Mouse (Mus musculus): ENCODE measurements around the gene Olfr1415.
"Not testable (repeated sequence)": the region's sequence is repeated elsewhere in the genome, so short reads cannot be mapped to it uniquely, and the experiment has no call there.

The Olfr1415 gene

DNA sequence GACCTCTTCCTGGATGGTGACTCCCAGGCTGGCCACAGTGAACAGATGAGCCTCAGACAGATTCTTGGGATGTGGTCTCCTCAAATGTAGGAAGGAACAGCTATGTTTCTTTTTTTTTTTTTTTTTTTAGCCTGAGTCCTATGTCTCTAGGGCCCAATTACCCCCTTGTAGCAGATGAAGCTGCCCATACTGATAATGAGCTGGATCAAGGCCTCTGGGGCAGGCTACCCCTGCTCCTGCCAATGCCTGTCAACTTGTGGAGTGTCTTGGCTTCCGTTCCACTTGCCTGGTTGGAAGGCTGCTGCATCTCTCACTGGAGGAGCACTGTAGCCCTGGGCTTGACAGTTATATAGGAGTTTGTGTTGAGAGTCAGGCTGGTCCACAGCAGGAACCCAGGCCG lies at the start of gene Olfr1415:
Olfr1415 (minus strand) TSS at position 101 of the 400 bp plus-strand sequence.
- no peak for DNase-seq

DNA sequence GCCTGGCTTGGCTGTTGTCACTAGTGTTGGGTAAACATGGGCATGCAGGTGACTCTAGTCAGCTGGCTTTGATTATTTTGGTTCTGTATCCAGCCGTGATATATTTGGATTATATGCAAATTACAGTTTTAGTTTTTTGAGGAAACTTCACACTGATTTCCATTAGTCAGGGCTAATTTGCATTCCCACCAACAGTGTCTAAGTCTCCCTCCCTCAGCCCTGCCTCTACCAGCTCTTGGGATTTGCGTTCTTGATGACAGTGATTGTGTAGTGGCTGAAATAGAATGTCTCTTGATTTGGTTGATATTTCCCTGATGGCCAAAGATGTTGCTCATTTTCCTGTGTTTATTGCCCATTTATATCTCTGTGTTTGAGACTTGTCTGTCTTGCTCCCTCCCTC lies 43.2 kb upstream of the Olfr1415 start:
- no peak for DNase-seq

DNA sequence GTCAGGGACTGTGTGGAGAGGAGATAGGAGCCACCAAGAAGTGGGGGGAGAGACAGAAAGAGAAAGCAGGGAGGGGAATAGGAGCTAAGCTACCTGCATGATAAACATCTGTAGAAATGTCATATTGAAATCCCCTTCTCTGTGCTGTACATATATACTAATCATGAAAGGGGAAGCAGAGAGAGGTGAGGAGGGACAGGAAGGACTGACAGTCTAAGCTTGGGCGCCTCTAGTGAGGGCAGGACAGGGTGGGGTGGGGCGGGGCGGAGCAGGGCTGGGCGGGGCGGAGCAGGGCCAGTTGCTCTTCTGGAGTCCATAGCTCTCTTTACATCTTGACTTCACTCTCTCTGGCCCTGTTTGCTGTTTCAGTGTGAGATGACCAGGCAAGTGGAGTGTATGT lies 41.1 kb upstream of the Olfr1415 start:
- no peak for DNase-seq

DNA sequence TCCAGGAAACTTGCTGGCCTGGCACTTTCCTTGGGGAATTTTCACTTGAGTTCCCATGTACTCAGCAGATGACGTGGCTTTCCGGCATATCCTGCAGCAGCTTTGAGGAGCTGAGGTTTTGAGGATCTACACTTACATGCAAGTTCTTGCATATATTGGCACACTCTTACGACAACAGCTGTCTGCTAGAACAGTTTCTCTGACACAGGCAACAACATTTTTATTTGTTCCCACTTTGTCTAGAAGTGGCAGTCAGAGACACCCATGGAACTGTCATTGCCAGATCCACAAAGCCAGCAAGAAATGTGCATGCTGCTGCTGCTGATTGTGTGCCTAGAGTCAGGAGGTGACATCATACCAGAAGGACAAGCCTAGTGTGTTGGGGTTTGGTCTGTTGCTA lies 27.9 kb upstream of the Olfr1415 start:
- no peak for DNase-seq

DNA sequence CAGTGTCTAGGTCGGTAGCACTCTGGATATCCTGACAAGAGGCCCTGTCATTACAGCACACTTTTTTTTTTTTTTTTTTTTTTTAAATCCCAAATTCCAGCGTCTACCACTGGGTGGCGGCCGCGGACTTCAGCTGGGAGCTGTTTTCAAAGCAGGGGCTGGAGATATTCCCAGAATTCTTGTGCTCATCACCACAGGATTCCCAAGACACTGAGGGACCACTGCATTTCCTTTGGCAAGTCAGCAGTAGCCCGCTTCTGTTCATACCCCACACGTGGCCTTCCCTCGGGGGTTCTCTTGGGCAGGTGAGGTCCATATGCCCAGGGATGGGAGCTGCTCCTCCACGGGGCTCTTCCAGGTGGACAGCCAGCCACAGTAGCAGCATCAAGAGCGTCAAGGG lies 25.5 kb upstream of the Olfr1415 start:
- peak in 1 of 2 experiments; percentile 7 for DNase-seq

DNA sequence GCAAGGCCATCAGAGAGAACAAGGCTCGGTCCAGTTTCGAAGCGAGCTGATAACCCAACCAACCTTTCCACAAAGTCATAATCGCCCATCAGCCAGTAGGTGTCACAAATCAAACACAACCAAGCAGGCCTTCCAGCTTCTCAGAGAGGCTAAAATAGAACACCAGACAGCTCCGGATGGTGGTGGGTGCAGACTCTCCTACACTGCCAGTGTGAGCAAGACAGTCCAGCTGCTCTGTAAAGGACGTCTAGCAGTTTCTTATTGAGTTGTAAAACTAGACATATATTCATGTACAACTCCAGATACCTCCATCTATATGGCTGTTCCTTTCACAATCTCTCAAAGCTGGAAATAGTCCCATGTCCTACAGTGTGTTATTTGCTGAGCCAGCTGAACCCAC lies 23.1 kb upstream of the Olfr1415 start:
- DNase-seq, result no peak

DNA sequence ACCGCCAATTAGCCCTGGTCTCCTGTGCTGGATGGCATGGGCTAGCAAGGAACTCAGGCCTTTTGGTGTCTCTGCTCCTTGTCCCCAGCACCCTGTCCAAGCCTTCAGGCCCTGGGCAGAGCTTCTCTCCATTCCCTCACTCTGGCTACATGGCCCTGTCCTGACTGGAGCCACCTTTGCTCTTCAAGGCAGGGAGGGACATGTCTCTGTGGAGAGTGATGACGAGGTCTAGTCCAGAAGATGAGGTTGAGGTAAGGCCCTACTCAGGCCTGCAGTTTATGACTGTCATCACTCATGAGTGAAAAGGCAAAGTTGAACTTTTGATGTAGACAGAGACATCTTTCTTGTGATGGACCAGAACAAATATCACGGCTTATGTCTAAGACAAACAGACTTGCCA lies 22.7 kb upstream of the Olfr1415 start, which contains the start of gene Olfr1414:
Olfr1414 (minus strand) TSS at position 101 of the 400 bp plus-strand sequence.
- DNase-seq, result no peak

DNA sequence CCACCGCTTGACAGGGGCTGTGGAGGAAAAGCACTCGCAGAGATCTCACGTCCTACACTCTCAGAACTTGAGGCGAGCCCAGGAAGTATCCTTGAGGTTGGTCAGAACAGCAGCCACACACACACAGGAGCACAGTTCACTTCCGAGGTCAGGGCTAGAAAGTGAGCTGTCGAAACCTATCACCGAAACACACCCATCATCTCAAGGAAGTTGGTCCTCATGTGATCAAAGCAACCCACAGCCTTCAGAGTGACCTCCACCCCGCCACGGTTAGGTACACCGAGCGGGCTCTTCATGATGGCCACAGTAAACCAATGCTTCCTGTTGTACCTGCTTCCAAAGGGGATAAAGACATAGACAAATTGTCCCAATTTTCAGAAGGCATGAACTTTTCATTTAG lies 19.5 kb upstream of the Olfr1415 start:
- no peak for DNase-seq

DNA sequence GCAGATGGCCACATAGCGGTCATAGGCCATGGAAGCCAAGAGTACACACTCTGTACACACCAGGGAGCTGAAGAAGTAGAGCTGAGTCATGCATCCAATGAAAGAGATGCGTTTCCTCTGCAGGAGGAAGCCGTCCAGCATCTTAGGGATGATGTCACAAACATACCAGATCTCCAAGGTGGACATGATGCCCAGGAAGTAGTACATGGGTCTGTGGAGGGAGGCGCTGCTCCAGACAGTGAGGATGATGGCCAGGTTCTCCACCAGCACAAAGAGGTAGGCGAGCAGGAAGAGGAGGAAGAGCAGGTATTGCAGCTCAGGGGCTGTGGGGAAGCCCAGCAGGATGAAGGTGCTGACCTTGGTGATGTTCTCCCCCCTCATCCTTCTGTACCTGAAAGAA lies 15.7 kb upstream of the Olfr1415 start:
- DNase-seq, result not testable (repeated sequence)

DNA sequence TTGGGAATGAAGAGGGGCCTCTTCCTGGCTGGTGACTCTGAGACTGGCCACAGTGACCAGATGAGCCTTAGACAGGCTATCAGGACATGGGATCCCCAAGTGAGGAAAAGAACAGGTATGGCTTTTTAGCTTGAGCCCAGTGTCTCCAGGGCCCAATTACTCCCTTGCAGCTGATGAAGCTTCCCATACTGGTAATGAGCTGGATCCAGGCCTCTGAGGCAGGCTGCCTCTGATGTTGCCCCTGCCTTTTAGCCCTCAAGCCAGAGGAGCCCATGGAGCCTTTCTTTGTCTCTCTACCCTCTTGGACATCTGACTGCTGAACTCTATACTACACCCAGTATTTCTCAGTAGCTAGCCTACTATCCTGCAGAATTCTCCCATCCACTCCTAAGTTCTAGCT lies 10.9 kb downstream of the Olfr1415 start, which contains the start of gene Olfr1416:
Olfr1416 (minus strand) TSS at position 101 of the 400 bp plus-strand sequence.
- DNase-seq, result no peak

DNA sequence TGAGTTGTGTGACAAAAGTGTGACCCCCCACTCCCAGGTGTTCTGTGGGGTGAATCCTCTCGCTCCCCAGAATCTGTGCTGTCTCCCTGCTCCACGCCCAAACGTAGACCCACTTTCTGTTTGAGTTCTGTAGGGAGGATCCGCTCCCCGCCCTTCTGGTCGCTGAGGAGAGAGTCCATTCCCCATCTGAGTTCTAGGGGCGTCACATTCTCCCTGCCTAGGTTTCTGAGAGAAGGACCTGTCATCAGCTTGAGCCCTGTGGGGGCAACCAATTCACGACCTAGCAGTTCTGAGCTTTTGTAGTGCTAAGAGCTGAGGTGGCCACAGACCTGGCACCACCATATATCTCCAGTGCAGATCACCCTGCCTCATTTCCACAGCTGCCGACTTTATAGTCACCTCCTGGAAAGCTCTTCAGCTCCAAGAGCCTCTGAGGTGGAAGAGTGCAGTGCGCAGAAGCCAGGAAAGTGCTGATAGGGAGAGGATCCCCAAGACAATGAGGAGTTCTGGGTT lies 21.8 kb downstream of the Olfr1415 start:
- DNase-seq, result no peak

DNA sequence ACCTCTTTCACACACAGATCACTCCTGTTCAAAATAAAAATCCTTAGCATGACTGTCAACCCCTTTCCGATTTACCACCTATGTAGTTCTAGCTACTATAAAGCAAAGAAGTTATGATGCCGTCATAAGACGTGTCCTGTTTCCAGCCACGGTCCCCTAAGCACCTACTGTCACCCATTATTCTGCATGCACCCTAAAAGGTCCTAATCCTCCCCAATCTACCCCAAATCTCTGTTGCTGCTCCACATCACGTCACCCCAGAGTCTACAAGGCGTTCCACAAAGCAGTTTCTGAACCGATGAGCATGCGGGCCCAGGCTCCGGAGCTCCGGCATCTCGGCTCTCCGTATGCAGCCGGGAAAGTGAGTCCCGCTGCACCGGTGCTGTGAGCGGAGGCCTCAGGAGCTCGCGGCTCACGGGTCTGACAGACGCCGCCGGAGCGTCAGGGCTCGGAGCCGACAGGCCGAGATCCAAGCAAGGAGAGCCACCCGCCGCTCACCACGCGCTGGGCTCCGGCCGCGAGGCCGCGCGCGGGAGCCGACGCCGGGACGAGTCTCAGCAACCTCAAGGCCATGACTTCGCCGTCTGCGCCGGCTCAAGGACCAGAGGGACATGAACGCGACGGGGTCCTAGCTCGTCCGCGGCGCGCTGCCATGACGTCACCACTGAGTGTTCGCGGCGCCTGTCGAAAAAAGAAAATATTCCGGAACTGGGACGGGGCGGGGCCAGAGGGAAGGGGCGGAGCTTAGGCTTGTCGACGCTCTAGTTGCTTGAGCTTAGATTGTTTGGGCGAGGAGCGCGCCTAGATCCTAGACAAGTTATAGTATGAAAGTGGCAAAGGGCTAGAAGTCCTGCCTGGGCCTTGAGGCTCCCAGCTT lies 22.5 kb downstream of the Olfr1415 start, which contains the start of gene Ndufa10:
Ndufa10 (minus strand) TSS at position 696 of the 877 bp plus-strand sequence.
- DNase-seq, result peak; percentile 88 to 94

DNA sequence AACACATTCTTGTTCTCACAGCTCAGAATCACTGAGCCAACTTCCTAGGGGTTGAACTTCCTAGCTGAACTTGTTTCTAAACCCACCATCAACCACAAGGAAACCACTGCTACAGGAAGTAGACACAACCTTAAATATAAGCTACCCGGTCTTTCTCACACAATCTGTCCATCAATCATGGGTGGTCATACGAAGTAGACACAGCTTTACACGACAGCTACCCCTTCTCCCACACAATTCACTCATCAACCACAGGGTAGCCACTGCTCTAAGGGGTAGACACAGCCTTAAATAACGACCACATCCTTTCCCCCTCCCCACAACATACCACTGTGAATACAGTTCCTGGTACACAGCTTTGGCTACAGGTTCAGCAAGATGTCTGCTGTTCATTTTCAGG lies 27.0 kb downstream of the Olfr1415 start:
- no peak for DNase-seq

DNA sequence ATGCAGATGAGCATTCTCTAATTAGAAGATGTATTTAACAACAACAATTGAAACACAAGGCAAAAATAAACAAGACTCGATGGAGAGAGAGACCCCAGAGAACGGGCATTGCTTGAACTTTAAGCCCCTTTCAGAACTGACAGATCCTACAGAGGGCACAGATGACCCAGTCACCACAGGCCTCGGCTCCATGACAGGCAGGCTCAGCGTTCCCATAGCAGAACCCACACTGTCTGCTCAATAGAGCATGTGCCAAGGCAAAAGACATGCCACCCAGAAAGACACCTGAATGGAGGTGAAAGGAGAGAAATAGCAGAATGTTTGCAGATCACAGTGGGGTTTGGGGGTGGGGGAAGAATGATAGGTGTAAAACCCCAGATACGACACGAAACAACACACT lies 37.5 kb downstream of the Olfr1415 start:
- no peak for DNase-seq

DNA sequence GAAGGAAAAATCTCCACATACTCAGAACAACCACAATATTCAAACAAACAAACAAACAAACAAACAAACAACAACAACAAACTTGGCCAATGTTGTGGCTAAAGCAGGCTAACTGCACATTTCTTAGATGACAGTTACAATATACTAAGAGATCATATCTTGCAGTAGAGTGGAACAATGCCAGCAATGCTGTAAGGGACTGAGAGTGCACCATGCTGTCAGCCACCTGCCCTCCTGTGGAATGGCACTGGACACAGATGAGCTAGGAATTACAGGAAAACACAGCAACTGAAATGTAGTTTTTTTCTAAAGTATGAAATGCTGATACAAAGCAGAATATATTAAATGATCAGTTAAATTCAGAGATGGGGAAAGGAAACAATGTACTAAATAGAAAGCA lies 38.1 kb downstream of the Olfr1415 start:
- no peak for DNase-seq

DNA sequence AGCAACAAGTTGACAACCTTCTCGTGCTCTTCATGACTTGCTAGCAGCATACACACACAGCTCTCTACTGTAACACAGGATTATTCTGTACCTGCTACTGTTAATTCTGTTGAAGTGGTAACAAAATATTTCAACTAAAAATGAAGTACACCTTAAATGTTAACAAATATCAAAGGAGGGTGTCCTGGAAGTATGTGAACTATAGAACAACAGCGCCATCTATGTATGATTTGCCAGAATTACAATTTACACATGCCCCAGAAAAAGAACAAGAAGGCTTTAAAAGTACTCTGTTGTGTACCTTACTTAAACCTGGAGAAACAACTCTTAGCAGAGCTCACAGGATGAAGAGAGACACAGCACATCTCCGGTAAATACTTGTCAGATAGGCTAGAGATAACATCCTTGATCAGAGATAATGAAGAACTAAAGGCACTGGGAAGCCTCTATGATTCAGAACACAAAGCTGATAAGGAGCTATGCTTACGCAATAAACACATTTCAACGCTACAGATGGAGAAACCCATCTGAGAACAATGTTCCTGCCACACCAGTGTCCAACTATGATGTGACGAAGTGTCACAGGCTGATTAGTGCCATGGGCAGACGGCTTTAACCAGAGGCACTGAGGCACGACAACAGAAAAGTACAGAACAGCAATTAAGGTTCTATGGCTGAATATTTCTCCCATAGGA lies 42.0 kb downstream of the Olfr1415 start:
- no peak for DNase-seq

DNA sequence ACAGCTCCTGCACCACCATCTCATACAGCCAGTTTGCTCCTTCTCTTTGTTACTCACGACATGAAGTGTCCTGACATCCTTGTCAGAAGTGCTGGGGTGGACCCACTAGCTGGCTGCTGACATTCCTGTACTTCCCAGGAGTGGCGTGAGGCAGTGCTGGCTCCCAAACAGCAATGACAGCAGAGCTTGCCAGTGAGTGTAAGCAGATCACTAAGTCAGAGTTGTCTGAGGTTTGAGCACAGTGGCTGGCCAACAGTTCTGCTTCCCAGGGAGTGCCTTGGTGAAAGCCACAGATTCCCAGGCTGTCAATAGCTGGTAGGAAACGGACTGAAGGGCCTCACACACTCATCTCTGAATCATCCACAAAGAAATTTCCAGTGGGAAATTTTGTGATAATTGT lies 47.6 kb downstream of the Olfr1415 start:
- DNase-seq, result no peak

DNA sequence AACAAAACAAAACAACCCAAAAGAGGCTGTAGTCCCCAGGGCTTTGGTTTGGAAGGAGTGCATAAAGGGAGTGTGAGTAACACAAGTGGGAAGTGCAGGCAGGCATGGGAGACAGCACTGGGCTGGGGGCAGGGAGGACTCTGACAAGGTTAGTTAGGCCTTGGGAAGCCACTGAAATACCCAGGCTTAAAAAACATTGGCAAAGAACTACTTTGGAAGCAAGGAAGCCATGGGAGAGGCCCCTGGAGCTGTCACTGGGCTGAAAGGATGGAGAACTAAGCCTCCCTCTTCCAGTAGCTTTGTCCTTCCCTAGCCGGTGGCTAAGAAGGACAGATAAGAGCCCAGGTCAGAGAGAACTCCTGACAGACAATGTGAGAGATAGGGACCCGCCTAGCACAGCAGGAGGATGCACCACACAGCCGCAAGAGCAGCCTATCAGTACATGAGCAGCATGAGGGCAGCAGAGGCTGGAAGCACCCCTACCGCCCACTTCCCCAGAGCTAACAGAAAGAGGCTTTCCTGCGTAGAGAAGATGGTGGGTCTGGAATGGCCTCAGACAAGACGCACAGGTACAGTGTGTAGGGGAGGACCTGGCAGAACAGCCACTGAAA lies 54.3 kb downstream of the Olfr1415 start:
- no peak for DNase-seq

DNA sequence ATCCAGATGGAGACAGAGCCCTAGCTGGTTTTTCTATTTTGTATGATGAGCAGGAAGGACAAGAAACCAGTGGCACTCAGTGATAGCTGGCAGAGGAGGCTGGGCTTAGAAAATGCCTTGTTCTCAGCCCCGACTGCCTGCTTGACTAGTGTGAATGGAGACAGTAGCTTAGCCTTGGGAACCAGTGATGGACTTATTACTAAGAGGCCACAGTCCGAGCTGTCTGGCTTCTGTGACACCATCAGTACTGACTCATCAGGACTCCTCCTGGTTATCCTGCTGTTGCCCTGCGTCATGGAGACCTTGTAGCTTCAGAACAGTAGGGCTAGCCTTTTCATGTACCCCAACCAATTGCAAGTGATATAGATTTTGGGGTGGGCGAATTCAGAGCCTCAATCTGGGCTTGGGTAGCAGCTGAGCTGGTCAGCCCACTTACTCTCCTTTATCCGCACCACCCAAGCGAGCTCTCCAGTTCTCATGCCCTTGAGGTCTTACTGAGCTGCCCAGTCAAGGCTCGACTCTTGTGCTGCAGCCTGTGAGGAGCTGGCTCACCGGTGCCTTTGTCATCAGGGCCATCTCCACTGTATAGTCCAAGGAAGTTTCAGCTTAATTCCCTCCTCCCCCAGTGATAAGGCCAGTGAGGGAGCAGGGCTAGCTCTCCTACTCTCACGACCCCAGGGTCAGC lies 55.7 kb downstream of the Olfr1415 start:
- DNase-seq, result no peak

Data from kidney, adult 8-10 months (tissue).